Mouse (Mus musculus) lung, postnatal 0 days (tissue): Measurements from ENCODE around the gene Capn5.

ENCODE experiments used
- CTCF ChIP-seq: IDR thresholded peaks from 2 replicates; pipeline ENCODE4 v1.5.1; 2016; ENCODE audit warnings: antibody characterized with exemption, mild to moderate bottlenecking
- EP300 ChIP-seq: IDR thresholded peaks from 2 replicates; pipeline ENCODE4 v1.6.1; 2016; ENCODE audit warnings: antibody characterized with exemption, mild to moderate bottlenecking, control low read depth

DNA sequence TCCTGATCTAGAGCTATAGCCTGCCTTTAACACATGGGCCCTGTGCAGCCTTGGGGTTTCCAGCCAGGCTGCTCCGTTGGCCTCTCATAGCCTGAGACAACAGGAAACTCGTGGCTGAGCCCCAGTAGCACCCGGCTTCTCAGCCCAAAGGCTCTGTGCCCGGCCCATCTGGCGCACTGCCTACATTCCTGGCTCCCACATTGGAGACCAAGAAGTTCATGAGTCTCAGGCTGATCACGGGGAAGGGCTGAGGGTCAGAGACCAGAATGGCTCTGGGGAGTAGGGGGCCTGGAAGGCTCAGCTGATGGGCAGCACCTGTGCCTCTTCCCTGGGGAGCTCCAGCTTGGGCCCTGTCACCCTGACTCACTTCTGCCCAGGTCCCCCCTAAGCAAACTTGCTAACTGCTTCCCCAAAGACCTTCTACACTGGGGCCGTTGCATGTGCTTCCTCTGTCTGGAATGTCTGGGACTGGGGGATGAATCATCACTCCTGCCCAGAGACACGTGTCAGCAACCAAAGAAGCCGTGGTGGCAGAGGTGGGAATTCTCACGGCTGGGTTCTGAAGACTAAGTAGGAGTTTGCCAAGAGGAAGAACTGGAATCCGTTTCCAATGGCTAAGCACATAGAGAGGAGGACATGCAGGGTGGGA lies 60.9 kb downstream of the Capn5 start:
- no peak for TF ChIP-seq CTCF
- no peak for TF ChIP-seq EP300
